Mouse (Mus musculus) layer of hippocampus, adult 2 months (tissue): ENCODE results near the gene Tmeff1. TPM values are rescaled to one million over a fixed set of nuclear protein-coding genes. Genes with fewer than 3 reads are reported as not detected.

Experiments
- DNase-seq, 2 experiments: peaks; one replicate each; pipeline ENCODE4 v3.0.0; 2022; ENCODE audit warnings: low spot score in 2 of 2
- H3K27ac ChIP-seq: fragments of 200-600 bp; 2 replicates; pipeline ENCODE4 v1.8.1; 2022
- H3K4me3 ChIP-seq: fragments of 200-600 bp; 2 replicates; pipeline ENCODE4 v1.8.1; 2022; ENCODE audit warnings: mild to moderate bottlenecking
- CTCF ChIP-seq: fragments of 200-600 bp; conservative IDR thresholded peaks from 2 replicates; pipeline ENCODE4 v1.8.1; 2022; ENCODE audit warnings: antibody characterized with exemption, mild to moderate bottlenecking, moderate library complexity
- total RNA-seq, 2 experiments: library from RNA; stranded (reverse); gene quantifications; 2 replicates each; pipeline ENCODE4 v1.2.3; 2021

Gene Tmeff1
- total RNA-seq, 2 experiments from 2014 or later: 122 to 130 TPM

DNA sequence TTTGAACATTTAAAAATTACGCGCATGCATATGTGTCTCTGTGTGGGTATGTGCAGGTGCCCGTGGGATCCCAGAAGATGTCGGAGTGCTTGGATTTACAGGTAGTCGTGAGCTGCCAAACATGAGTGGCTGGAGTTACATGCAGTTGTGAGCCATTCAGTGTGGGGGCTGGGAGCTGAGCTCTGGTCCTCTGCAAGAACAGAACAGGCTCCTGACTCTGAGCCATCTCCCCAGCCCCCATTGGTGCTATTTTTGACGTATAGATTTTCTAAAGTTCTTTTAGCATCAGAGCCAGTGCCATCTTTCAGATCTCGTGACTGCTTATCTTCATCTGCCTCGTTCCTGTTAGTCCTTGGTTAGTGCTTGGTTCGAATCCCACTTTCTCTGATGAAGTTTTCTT lies 24.5 kb downstream of the Tmeff1 start:
- TF ChIP-seq CTCF: no peak
- Histone ChIP-seq H3K27ac (peak overlapping the region; percentile 62; the same call in 1 of the 2 replicates), H3K4me3 (no peak overlapping the region)
- no peak for DNase-seq

DNA sequence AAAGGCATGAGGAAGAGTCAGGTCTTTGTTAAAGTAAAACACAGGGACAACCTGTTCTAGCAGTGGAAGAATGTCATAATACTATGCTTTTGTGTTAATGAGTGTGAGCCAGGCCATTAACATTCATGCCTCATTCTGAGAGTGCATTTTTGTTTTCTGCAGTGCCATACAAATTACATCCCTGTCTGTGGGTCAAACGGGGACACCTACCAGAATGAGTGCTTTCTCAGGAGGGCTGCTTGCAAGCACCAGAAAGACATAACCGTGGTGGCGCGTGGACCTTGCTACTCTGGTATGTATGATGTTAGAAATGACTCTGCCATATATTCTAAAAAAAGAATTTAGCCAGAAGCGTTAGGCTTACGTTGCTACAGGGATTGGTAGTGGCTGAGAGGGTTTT lies 25.3 kb downstream of the Tmeff1 start:
- H3K4me3 ChIP-seq: no peak overlapping the region; the same call in 1 of the 2 replicates
- no peak for DNase-seq
- peak overlapping the region; percentile 62; the same call in 1 of the 2 replicates for H3K27ac ChIP-seq

DNA sequence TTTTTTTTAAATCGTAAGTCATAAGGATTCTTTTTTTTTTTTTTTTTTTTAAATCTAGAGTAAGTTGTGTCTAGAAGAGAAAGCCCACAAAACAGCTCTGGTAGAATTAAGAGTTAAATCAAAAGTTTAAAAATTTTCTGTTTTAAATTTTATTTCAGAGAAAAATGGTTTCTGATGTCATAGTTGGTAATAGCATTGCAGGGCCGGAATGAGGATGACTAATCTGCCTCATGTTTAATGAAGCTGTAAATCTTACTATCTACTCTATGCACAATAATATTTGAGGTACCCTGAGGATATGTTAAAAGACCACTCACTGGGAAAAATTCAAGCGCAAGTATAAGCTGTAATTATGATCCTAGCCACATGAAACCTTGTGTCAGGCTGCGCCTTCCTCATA lies 30.5 kb downstream of the Tmeff1 start:
- no peak for TF ChIP-seq CTCF
- Histone ChIP-seq H3K4me3 (no peak overlapping the region), H3K27ac (no peak overlapping the region)
- no peak for DNase-seq

More for the DNA sequence above, 25.3 kb downstream of the Tmeff1 start:
- TF ChIP-seq CTCF: no peak

DNA sequence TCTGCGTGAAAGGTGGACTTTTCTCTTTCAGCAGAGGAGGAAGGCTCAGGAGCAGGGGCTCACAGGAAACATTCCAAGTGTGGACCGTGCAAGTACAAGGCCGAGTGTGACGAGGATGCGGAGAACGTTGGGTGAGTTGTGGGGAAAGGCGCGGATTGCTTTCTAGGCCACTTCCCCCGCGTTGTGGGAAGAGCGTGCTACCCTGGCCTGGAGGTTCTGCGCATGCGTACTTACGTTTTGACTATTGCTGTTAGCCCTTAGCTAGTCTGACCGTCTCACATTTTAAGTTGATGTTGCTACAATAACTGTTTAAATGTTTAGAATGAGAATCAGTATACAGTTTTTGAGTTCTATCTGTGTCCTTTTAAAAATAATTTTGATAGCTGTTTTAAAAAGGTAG lies 32.2 kb downstream of the Tmeff1 start:
- Histone ChIP-seq H3K27ac (no peak overlapping the region), H3K4me3 (no peak overlapping the region)
- TF ChIP-seq CTCF: no peak
- no peak for DNase-seq

DNA sequence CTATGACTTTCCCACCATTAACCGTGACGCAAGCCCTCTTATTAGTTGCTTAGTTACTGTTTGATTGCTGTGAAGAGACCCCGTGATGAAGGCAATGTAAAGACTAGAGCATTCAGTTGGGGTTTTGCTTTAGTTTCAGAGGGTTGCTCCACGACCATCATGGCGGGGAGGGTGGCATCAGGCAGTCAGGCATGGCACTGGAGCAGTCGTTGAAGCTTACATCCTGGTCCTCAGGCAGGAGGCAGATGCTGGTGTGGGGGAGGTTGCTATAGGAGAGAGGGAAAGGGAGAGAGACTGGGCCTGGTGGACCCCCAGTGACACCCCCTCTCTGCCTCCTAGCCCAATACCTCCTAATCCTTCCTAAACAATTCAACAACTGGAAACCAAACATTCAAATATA lies 35.1 kb downstream of the Tmeff1 start:
- DNase-seq: no peak

DNA sequence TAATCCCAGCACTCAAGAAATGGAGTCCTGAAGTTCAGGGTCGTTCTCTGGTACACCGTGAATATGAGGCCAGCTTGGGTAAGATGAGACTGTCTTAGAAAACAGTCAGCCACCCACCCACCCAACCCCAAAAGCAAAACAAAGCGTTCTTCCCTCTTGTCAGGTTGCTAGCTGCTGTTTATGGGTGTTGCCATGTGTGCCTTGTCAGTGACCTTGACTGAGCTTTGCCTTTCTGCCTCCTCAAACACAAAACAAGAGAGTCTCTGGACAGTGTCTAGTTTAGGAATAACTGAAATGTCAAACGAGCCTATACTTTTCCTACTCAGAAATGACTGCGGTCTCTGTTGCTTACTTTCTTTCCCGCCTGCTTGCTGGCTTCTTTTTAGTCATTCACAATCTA lies 37.3 kb downstream of the Tmeff1 start:
- Histone ChIP-seq H3K27ac (peak overlapping the region; percentile 53), H3K4me3 (no peak overlapping the region)
- no peak for DNase-seq
- no peak for TF ChIP-seq CTCF

More for the DNA sequence above, 35.1 kb downstream of the Tmeff1 start:
- Histone ChIP-seq H3K4me3 (no peak overlapping the region), H3K27ac (no peak overlapping the region)
- no peak for TF ChIP-seq CTCF

DNA sequence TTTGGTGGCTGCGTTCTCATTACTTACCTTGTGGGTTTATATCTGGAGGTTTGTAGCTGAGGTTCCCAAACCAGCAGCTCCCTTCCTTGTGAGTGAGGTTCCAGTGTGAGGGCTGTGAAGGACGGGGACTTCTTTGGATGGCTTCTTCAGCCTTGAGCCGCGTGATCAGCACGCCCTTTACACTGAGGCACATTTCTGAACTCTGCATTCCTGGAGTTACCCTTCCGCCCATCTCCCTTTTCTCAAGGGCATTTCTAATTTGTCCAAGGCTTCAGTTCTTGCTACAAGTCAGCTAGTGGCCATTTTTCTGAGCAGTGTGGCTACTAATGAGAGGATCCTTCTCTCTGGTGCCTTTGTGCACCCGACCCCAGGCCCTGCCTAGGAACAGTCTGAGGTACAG lies 38.0 kb downstream of the Tmeff1 start:
- Histone ChIP-seq H3K4me3 (no peak overlapping the region), H3K27ac (peak overlapping the region; percentile 53; the same call in 1 of the 2 replicates)
- no peak for TF ChIP-seq CTCF
- no peak for DNase-seq

DNA sequence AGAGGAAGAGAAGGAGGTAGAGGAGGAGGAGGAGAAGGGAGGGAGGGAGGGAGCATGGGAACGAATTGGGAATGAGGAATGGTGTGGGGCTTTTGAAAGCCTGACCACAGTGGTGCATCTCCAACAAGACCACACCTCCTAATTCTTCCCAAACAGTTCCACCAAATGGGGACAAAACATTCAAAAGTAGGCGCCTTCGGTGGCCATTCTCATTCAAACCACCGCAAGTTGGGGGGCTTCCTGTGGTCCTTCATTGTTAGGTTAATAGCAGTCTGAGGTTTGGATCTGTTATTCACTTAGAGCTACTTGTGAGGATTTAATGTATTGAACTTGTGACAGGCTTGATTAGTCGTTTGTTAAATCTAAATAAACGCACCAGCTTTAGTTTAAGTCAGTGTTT lies 40.0 kb downstream of the Tmeff1 start:
- Histone ChIP-seq H3K4me3 (no peak overlapping the region), H3K27ac (peak overlapping the region; percentile 14; the same call in 1 of the 2 replicates)
- no peak for DNase-seq
- no peak for TF ChIP-seq CTCF

DNA sequence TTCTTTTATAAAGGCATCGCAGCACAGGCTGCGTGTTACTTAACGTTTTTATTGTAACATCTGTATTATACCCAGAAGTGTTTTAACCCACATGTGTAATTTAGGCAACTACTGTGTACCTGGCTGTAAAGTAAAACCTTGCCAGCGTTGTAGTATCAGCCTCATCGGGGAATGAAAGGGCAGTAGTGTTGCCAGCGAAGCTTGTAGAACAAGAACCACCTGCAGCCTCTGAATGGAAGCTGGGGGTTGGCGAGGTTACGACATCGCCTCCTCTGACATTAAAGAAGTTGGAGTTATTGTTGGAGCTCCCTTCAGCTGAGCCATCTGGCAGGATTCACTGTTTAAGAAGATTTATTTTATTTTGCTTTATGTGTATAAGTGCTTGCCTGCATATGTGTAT lies 40.9 kb downstream of the Tmeff1 start:
- no peak for DNase-seq
- no peak for TF ChIP-seq CTCF
- no peak overlapping the region for H3K4me3 ChIP-seq
- 0 out of 2 replicates have a peak overlapping the region, but pooled peaks have one; percentile 8 for H3K27ac ChIP-seq

DNA sequence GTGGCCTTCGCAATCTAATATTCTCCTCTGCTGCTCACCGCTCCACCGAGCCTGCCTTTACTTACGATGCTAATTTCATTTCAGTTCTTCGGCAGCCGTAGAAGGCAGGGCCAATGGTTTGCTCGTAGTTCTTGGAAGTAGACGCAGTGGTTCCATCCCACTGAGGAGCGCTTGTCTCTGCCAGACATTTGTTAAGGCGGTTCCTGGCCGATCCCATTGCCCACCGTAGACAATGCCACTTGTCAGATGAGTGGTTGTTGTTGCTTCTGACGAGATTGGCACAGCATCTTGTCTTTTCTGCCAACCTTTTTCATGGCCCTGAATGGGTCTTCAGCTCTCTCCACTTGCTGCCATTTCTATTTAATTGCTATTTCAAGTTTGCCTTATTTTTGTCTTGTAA lies 44.5 kb downstream of the Tmeff1 start:
- DNase-seq: peak in 1 of 2 experiments; percentile 30
- TF ChIP-seq CTCF: no peak
- Histone ChIP-seq H3K4me3 (peak overlapping the region; percentile 5; the same call in 1 of the 2 replicates), H3K27ac (peak overlapping the region; percentile 40; the same call in 1 of the 2 replicates)

DNA sequence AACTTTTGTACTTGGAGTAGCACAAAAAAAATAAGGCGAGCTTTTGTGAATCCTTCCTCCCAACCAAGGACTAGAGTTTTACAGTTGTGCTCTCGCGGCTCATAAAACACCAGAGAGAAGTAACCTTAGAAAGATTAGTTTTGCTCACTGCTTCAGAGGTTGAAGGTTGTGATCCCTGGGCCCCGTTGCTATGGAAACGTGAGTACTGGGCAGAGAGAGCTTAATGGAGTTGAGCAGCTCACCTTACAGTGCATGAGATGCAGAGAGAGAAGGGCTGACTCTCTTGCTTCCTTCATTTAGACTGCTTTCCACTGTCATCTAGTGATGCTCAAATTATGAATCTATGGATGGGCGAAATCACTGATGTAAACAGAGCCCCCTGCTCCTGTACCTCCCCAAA lies 48.6 kb downstream of the Tmeff1 start:
- no peak overlapping the region for H3K27ac ChIP-seq
- TF ChIP-seq CTCF: no peak
- DNase-seq: no peak
- no peak overlapping the region for H3K4me3 ChIP-seq

DNA sequence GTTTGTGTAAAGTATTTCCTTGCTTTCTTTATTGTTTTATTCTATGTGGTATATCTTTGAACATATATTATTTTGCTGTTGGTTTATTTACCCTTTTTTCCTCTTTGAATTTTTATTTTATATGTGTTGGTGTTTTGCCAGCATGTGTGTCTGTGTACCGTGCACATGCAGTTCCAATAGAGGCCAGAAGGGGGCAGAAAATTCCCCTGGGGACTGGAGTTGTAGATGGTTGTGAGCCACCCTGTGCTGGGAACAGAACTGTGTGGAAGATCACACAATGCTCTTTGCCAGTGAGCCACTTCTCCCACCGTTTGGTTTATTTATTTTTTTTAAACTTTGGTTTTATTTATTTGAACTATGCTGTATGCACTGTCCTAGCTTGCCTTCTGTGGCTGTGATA lies 49.1 kb downstream of the Tmeff1 start:
- DNase-seq: no peak
- H3K4me3 ChIP-seq: no peak overlapping the region
- H3K27ac ChIP-seq: no peak overlapping the region
- peak; percentile 72 for TF ChIP-seq CTCF

DNA sequence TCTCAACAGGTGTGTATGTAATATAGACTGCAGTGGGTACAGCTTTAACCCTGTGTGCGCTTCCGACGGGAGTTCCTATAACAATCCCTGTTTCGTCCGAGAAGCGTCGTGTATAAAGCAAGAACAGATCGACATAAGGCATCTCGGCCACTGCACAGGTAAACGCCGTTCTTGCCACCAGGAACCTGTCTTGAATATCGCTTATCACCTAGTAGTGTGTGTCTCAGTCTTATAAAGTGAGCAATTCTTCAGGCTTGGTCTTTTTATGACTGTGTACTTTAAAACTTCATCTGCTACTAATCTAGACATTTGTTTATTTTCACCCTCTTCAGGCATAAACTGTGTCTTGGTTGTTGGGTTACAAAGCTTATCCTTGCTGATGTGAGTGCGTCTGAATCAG lies 51.9 kb downstream of the Tmeff1 start:
- no peak for TF ChIP-seq CTCF
- no peak for DNase-seq
- Histone ChIP-seq H3K27ac (no peak overlapping the region), H3K4me3 (no peak overlapping the region)

DNA sequence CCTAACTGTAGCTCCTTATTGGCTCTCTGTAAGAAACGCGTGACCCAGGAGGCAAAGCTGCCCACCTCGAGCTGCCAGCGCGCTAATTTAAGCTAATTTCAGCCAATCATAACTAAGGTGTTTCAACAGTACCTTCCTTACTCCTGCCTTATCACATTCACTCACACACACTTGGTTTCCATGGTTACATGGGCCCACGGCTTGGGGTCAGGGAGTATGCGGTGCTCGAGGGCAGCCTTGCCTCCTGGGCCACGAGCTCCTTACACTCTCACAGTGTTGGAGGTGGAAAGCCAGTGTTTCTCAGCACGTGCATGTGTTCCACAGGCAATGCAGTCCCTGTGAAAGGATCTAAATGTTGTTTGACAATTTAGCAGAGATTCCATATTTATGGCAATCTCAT lies 53.2 kb downstream of the Tmeff1 start:
- H3K4me3 ChIP-seq: no peak overlapping the region
- H3K27ac ChIP-seq: no peak overlapping the region; the same call in 1 of the 2 replicates
- DNase-seq: no peak
- no peak for TF ChIP-seq CTCF

DNA sequence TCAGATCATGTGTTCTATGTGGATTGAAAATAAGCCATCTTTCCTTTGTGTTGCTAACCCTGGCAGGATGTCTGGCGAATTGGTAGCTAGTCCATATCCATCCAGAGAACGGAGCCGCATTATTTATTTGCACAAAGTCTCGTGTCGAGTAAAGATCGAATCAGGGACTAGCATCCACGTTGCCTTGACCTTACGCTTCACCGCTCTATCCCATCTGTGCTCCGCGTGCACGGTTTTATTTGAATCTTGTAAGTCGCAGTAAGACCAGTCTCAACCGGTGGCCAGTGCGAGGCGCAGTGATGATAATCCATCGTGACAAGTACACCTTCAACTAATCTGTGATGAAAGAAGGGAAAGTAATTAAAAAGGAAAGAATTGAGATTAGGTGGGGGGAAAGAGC lies 54.5 kb downstream of the Tmeff1 start:
- TF ChIP-seq CTCF: no peak
- no peak overlapping the region for H3K27ac ChIP-seq
- no peak overlapping the region for H3K4me3 ChIP-seq
- DNase-seq: no peak
